Mouse (Mus musculus): ENCODE measurements around the gene Rtn1.

DNA sequence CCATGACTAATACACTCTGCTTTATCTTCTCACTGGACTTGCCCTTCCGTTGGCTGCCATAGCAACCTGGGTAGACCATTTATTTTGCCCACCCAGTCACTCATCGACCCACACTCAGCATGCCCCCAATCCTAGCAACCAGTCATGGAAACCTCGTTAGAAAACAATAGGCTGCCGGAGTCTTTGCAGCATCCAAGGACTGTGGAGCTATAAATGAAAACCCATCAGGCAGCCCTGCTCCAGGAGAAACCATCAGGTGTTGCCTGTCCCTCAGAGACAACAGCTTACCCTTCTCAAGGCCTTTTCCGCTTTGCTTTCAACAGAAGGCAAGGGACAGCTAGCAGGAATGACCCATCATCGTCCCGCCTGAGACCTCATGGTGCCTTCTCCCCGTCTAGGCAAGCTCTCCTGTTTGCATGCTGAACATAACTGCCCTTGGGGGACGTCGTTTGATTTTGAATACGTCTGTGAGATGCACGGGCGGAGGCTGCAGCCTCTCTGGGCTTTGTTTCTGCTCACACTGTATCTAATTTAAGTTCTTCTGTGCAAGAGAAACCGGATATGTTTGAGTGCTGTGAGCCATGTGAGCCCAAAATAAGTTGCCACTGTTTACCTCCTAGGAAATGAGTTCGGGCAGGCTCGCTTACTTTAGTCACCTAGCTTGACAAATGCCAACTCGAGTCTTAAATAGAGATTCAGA is 34.8 kb downstream of the Rtn1 start:
- no peak for TF ChIP-seq CTCF (conservative IDR thresholded peaks at IDR 0.05; ENCODE audit: low read length)
- TF ChIP-seq POU5F1 (IDR thresholded peaks at IDR 0.05; ENCODE audit: borderline replicate concordance, low read length): no peak
- TF ChIP-seq NANOG (IDR thresholded peaks at IDR 0.05; ENCODE audit: borderline replicate concordance, low read length): no peak

Data from E14TG2a.4 (cell line).